Comparison of ENCODE assay signal across 1 mouse cellular context in the genomic region with DNA sequence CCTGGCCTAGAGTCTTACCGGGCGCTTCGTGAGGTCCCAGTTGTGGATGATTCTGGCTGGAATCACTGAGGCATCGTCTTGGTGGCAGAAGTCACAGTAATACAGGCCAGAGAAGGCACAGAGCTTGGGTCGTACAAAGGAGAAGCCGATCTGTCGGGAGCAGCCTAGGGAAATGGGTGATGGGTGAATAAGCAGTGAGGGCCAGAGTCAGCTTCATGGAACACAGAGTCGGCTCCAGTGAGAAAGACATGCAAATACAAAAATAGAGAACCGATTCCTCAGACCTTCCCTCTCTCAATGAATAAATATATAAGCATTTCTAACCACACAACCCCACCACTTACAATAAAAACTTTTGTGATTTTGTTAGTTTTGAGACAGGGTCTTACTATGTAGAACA.
TF ChIP-seq lines count a peak whose summit lies in the region.

No protein-coding gene starts in this region.

TF ChIP-seq in CH12.LX, 34 proteins besides CTCF, POLR2A, EP300 and RAD21 (continued from another document):
- TF ChIP-seq MEF2A (IDR thresholded peaks at IDR 0.05; ENCODE audit: borderline replicate concordance, low read depth, low read length) (peak; percentile 29; the same call in 1 of the 2 replicates), ETS1 (conservative IDR thresholded peaks at IDR 0.05; ENCODE audit: low read depth, low read length) (peak; percentile 57), E2F4 (IDR thresholded peaks at IDR 0.05; ENCODE audit: insufficient replicate concordance, low read depth, low read length) (no peak), NRF1 (IDR thresholded peaks at IDR 0.05; ENCODE audit: low read depth, low read length) (no peak), SIN3A (IDR thresholded peaks at IDR 0.05; ENCODE audit: low read length) (peak; percentile 73), RCOR1 (conservative IDR thresholded peaks at IDR 0.05; ENCODE audit: low read depth, low read length) (peak; percentile 70; the same call in 1 of the 2 replicates), MAFK (IDR thresholded peaks at IDR 0.05; ENCODE audit: insufficient replicate concordance, low read length) (peak; percentile 49; the same call in 1 of the 2 replicates), USF1 (IDR thresholded peaks at IDR 0.05; ENCODE audit: low read depth, low read length) (no peak), MAZ (IDR thresholded peaks at IDR 0.05; ENCODE audit: low read depth, low read length) (no peak), BHLHE40 (IDR thresholded peaks at IDR 0.05; ENCODE audit: low read depth, low read length) (no peak), GABPA (IDR thresholded peaks at IDR 0.05; ENCODE audit: insufficient replicate concordance, low read depth, low read length) (no peak), JUN (IDR thresholded peaks at IDR 0.05; ENCODE audit: insufficient read depth, low read depth, low read length) (no peak)
